Mouse (Mus musculus) gastrocnemius, postnatal 4 days (tissue): ENCODE data around the gene Krtap10-10. TPM values are rescaled to one million over a fixed set of nuclear protein-coding genes. Genes with fewer than 3 reads are reported as not detected.
A peak's percentile ranks its signal among the peaks of the same experiment; 100 is the strongest.
"Not testable (repeated sequence)": the region's sequence is repeated elsewhere in the genome, so short reads cannot be mapped to it uniquely, and the experiment has no call there.

ENCODE experiments used
- DNase-seq, 2 experiments: peaks; one replicate each; pipeline ENCODE4 v3.0.0; 2021 to 2022; ENCODE audit warnings: low spot score in 2 of 2, mixed read lengths in 2 of 2
- long read RNA-seq, 2 experiments: library from polyadenylated mRNA; stranded (forward); transcript quantifications; one replicate each; pipeline ENCODE4 v2.0.0; 2021
- total RNA-seq, 2 experiments: library from RNA; stranded (reverse); gene quantifications; 2 replicates each; pipeline ENCODE4 v1.2.3; 2021

Krtap10-10 gene
- not detected for total RNA-seq
- long read RNA-seq, experiment 1, partial matches to known transcripts, result 0 of 7 reads
- long read RNA-seq, experiment 1, other reads (novel, unspliced or antisense), result 3 of 7 reads
- long read RNA-seq, experiment 2, result 0 reads

- DNase-seq, result no peak
Observed at GRCm38 (mm10) chr10:77835647-77836046, at the start of gene Krtap10-10. Gene Krtap10-10 (plus strand): TSS chr10:77835947.

- DNase-seq, result peak in 1 of 2 experiments; percentile 11
Observed at GRCm38 (mm10) chr10:77787876-77788275, 47.9 kb upstream of the Krtap10-10 start, which contains the start of gene Gm7137. Gene Gm7137 (minus strand): TSS chr10:77788200.

- no peak for DNase-seq
Observed at GRCm38 (mm10) chr10:77788621-77789020, 47.1 kb upstream of the Krtap10-10 start.

GRCm38 (mm10) chr10:77794976-77795375 is 40.8 kb upstream of the Krtap10-10 start, which contains the start of gene Gm9639:
Gene Gm9639 (minus strand): TSS chr10:77795076.
- no peak for DNase-seq

GRCm38 (mm10) chr10:77797677-77798076 is 38.1 kb upstream of the Krtap10-10 start:
- DNase-seq, result no peak

- DNase-seq, result not testable (repeated sequence)
Observed at GRCm38 (mm10) chr10:77798164-77798920, 37.4 kb upstream of the Krtap10-10 start.

- DNase-seq, result no peak
Observed at GRCm38 (mm10) chr10:77798921-77799508, 36.7 kb upstream of the Krtap10-10 start, which contains the start of gene Gm19668. Gene Gm19668 (minus strand): TSS chr10:77799133.

- no peak for DNase-seq
Observed at GRCm38 (mm10) chr10:77804095-77804494, 31.7 kb upstream of the Krtap10-10 start.

- no peak for DNase-seq
Observed at GRCm38 (mm10) chr10:77811743-77812142, 24.0 kb upstream of the Krtap10-10 start, which contains the start of gene Gm9507. Gene Gm9507 (minus strand): TSS chr10:77811843.

- no peak for DNase-seq
Observed at GRCm38 (mm10) chr10:77814382-77814781, 21.4 kb upstream of the Krtap10-10 start, which contains the start of gene Gm2696. Gene Gm2696 (plus strand): TSS chr10:77814682.

GRCm38 (mm10) chr10:77815514-77815913 is 20.2 kb upstream of the Krtap10-10 start:
- DNase-seq, result no peak

- no peak for DNase-seq
Observed at GRCm38 (mm10) chr10:77818523-77818922, 17.2 kb upstream of the Krtap10-10 start.

- no peak for DNase-seq
Observed at GRCm38 (mm10) chr10:77819203-77819602, 16.5 kb upstream of the Krtap10-10 start.

- no peak for DNase-seq
Observed at GRCm38 (mm10) chr10:77826951-77827350, 8.8 kb upstream of the Krtap10-10 start, which contains the start of gene Krtap10-4. Gene Krtap10-4 (minus strand): TSS chr10:77827095.

- DNase-seq, result no peak
Observed at GRCm38 (mm10) chr10:77839006-77839405, 3.3 kb downstream of the Krtap10-10 start.

- no peak for DNase-seq
Observed at GRCm38 (mm10) chr10:77846503-77846902, 10.8 kb downstream of the Krtap10-10 start, which contains the start of gene Gm36176. Gene Gm36176 (plus strand): TSS chr10:77846803.

- DNase-seq, result no peak
Observed at GRCm38 (mm10) chr10:77846961-77847360, 11.2 kb downstream of the Krtap10-10 start.

- no peak for DNase-seq
Observed at GRCm38 (mm10) chr10:77847538-77847937, 11.8 kb downstream of the Krtap10-10 start.

GRCm38 (mm10) chr10:77852559-77852958 is 16.8 kb downstream of the Krtap10-10 start, which contains the start of gene Gm10318:
Gene Gm10318 (plus strand): TSS chr10:77852859.
- DNase-seq, result no peak

GRCm38 (mm10) chr10:77861675-77862074 is 25.9 kb downstream of the Krtap10-10 start, which contains the start of gene Gm3285:
Gene Gm3285 (plus strand): TSS chr10:77861975.
- DNase-seq, result no peak

- DNase-seq, result no peak
Observed at GRCm38 (mm10) chr10:77864067-77864761, 28.5 kb downstream of the Krtap10-10 start.
